Mouse (Mus musculus) layer of hippocampus, adult 2 months (tissue): ENCODE measurements around the gene Gm42674. TPM values are rescaled to one million over a fixed set of nuclear protein-coding genes. Genes with fewer than 3 reads are reported as not detected.
A peak's percentile ranks its signal among the peaks of the same experiment; 100 is the strongest.

Experiments used
- DNase-seq, 2 experiments: peaks; one replicate each; pipeline ENCODE4 v3.0.0; 2022; ENCODE audit warnings: low spot score in 2 of 2
- H3K27ac ChIP-seq: fragments of 200-600 bp; 2 replicates; pipeline ENCODE4 v1.8.1; 2022
- H3K4me3 ChIP-seq: fragments of 200-600 bp; 2 replicates; pipeline ENCODE4 v1.8.1; 2022; ENCODE audit warnings: mild to moderate bottlenecking
- CTCF ChIP-seq: fragments of 200-600 bp; conservative IDR thresholded peaks from 2 replicates; pipeline ENCODE4 v1.8.1; 2022; ENCODE audit warnings: antibody characterized with exemption, mild to moderate bottlenecking, moderate library complexity
- total RNA-seq, 2 experiments: library from RNA; stranded (reverse); gene quantifications; 2 replicates each; pipeline ENCODE4 v1.2.3; 2021

Gm42674 gene
- total RNA-seq, 2 experiments from 2014 or later = not detected

DNA sequence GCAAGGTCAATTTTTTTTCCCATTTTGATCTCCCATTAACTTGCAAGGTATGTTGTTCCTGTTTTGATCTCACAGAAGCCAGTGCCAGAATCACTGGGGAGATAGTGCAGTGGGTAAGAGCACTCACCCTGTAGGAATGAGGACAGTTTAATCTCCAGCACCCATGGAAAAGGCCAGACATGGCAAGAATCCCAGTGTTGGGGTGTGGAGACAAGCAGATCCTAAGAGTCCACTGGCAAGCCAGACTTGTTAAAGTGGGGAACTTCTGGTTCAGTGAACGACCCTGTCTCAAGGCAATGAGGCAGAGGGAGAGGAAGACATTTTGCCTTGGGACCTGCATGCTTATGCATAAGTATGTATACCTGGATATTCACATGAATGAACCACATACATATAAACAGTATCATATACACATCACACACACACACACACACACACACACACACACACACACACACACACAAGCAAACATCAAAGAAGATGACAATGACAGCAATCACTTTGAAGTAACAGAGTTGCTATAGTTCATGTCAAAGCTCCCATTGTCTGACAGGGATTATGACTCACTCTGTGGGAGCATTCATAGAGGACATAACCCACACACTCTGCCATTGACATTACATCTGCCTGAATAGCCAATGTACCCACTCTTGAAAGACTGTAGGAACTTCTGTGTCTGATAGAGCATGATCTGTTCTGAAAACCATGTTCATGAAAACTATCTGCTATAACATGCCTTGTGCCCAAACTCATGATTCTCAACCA, 37.0 kb downstream of the Gm42674 start:
- DNase-seq = no peak
- no peak for TF ChIP-seq CTCF
- no peak overlapping the region for H3K27ac ChIP-seq
- no peak overlapping the region for H3K4me3 ChIP-seq

DNA sequence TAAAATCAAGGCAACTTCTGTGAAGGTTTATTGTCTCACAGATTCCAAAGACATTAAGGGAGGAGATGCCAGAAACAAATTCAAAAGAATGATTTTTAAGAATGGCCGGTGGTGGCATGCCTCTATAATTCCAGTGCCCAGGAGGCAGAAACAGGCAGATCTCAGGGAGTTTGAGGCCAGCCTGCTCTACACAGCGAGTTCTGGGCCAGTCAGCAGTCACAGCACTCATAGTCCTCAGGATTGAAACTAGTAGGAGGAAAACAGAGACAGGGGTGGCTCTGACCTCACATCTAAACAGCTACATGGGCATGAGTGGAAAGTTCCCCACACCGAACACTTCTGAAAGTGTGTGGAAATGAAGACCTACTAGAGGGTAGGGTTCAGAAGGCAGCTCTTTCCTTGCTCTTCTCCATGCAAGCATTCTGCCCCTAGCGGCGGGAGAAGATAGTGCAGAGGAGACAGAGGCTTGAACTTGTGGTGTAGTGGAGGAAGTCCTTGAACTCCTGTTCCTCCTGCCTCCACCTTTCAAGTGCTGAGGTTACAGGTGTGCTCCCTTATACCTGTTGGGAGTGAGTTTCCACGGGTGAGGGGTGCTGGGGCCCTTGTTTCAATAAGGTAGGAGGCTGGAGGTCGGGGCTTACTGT, 37.9 kb downstream of the Gm42674 start:
- Histone ChIP-seq H3K27ac (no peak overlapping the region), H3K4me3 (no peak overlapping the region)
- DNase-seq = no peak
- peak; percentile 79 for TF ChIP-seq CTCF

- no peak overlapping the region for H3K27ac ChIP-seq
- H3K4me3 ChIP-seq = no peak overlapping the region
- no peak for DNase-seq
- no peak for TF ChIP-seq CTCF
Measured at GRCm38 (mm10) chr3:90640981-90641380, 39.3 kb downstream of the Gm42674 start.

DNA sequence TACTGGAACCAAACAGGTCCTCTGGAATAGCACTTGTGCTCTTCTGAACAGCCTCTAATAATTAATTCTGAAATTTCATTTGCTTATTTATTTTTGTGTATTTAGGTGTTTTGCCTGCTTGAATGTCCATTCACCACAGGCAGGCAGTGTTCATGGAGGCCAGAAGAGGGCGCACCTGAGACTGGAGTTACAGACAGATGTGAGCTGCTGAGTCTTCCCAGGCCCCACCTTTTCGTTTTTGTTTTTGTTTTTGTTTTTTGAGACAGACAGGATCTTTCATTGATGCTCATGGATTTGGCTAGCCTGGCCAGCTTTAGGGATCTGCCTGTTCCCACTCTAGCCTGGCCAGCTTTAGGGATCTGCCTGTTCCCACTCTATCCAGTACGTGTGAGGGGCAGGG, 42.5 kb downstream of the Gm42674 start:
- Histone ChIP-seq H3K4me3 (no peak overlapping the region), H3K27ac (no peak overlapping the region)
- peak in 1 of 2 experiments; percentile 18 for DNase-seq
- peak; percentile 81 for TF ChIP-seq CTCF

GRCm38 (mm10) chr3:90647291-90647690, 45.6 kb downstream of the Gm42674 start:
- no peak overlapping the region for H3K27ac ChIP-seq
- no peak for TF ChIP-seq CTCF
- no peak for DNase-seq
- H3K4me3 ChIP-seq = no peak overlapping the region

DNA sequence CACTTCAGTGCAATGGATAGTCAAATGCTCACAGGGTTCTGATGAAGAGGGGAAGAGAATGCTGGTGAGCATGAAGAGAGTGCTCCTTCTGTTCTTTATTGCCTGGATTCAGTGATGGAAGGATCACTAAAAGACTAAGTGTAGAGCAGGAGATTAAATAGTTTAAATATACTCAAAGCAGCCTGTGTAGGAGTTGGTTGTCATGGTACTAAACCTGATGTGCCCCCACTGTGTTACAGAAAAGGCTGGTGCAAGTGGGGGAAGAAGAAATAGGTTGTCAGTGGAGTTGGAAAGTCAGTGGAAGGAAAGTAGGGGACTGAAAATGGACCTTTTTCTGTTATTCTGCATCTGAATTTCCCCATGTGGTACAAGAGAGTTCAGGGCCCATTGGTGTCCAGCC, 47.3 kb downstream of the Gm42674 start:
- H3K27ac ChIP-seq = peak overlapping the region; percentile 72
- TF ChIP-seq CTCF = no peak
- DNase-seq = no peak
- no peak overlapping the region for H3K4me3 ChIP-seq

- Histone ChIP-seq H3K4me3 (no peak overlapping the region), H3K27ac (no peak overlapping the region)
- no peak for TF ChIP-seq CTCF
- no peak for DNase-seq
Measured at GRCm38 (mm10) chr3:90649832-90650231, 48.1 kb downstream of the Gm42674 start.

DNA sequence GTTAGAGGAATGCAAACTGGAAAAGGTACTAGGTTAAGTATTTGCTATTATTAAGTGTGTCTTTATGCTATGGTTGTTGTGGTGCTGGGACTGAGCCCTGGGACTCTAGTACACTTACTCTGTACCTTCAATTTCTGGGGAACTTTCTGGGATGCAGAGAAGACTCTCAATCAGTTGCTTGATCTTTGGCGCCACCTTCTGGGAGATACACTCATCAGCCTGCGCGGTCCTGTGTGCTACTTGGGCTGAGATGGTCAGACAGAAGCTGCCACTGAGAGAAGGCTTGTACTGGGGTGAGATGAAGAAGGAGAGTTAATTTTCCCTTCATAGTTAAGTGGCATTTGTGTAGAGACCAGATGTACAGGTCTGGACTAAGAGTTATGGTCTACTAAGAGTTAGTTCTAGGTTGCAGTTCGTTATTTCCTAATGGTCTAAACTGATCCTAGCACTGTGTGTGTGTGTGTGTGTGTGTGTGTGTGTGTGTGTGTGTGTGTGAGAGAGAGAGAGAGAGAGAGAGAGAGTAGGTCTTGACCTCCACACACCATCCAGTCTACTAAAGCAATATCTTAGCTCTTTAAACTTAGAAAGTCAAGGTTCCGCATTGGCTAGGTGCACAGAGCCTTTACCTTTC, 51.3 kb downstream of the Gm42674 start:
- peak; percentile 94 for TF ChIP-seq CTCF
- Histone ChIP-seq H3K4me3 (no peak overlapping the region), H3K27ac (no peak overlapping the region)
- peak; percentile 70 to 82 for DNase-seq

DNA sequence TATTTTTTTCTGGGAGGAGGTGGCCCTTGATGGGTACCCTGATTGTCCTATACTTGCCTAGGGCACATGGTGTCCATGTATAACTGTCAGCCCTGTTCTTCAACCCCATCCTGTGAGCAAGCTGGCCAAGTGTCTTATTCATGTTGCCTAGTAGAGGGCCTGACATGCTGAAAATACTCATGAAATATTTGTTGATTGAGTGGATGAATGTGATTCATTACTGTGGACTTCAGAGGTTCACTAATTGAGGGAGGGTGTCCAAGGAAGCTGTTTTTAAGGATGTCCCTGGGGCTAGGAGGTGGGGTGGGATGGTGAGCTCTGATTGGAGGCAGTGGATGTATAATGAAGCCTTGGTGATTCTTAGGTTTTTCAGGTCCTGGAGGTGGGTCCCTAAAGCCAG, 52.0 kb downstream of the Gm42674 start, which contains the start of gene S100a7a:
Gene S100a7a (plus strand): TSS at position 301 of the 400 bp plus-strand sequence.
- no peak within 1 kb of the TSS for H3K27ac ChIP-seq
- no peak within 1 kb of the TSS for H3K4me3 ChIP-seq
- TF ChIP-seq CTCF = no peak
- no peak for DNase-seq

Other genes starting within 250 kb of the Gm42674 start
- gene Slc27a3, start 212.0 kb upstream of the Gm42674 start, total RNA-seq = 10 to 100 TPM; 15.0 to 17.2 TPM
- gene Ints3, start 168.3 kb upstream of the Gm42674 start, total RNA-seq = 10 to 100 TPM; 74.1 to 75.4 TPM
- 1 to 10 TPM; 6.5 to 7.4 TPM for gene Npr1, start 136.0 kb upstream of the Gm42674 start, total RNA-seq
- 10 to 100 TPM; 85.4 to 88.0 TPM for gene Ilf2, start 125.8 kb upstream of the Gm42674 start, total RNA-seq
- gene Snapin, start 110.9 kb upstream of the Gm42674 start, total RNA-seq = 10 to 100 TPM; 53.4 to 54.5 TPM
- 100 to 1,000 TPM; 152 to 153 TPM for gene Chtop, start 92.4 kb upstream of the Gm42674 start, total RNA-seq
- 10 to 100 TPM; 89.9 to 92.1 TPM for gene S100a1, start 87.5 kb upstream of the Gm42674 start, total RNA-seq
- gene S100a13, start 87.5 kb upstream of the Gm42674 start, total RNA-seq = 10 to 100 TPM; 20.2 to 20.6 TPM
- under 1 TPM; 0.49 to 0.95 TPM for gene S100a14, start 75.0 kb upstream of the Gm42674 start, total RNA-seq
- 10 to 100 TPM; 79.0 to 82.8 TPM for gene S100a16, start 64.7 kb upstream of the Gm42674 start, total RNA-seq
- under 1 TPM; 0.64 to 0.79 TPM for gene S100a3, start 41.3 kb upstream of the Gm42674 start, total RNA-seq
- gene S100a2, start 11.7 kb upstream of the Gm42674 start, total RNA-seq = not detected
- gene S100a4, start 1.9 kb downstream of the Gm42674 start, total RNA-seq = 1 to 10 TPM; 3.4 to 5.7 TPM
- not detected for gene S100a5, start 6.6 kb downstream of the Gm42674 start, total RNA-seq
- 10 to 100 TPM; 18.4 to 21.8 TPM for gene S100a6, start 11.0 kb downstream of the Gm42674 start, total RNA-seq
- gene S100a7a, start 52.1 kb downstream of the Gm42674 start, total RNA-seq = under 1 TPM; 0.37 to 0.67 TPM
- not detected for gene S100a8, start 67.1 kb downstream of the Gm42674 start, total RNA-seq
- not detected for gene S100a9, start 93.8 kb downstream of the Gm42674 start, total RNA-seq
- gene Pglyrp4, start 125.0 kb downstream of the Gm42674 start, total RNA-seq = not detected
- gene Gm5849, start 176.0 kb downstream of the Gm42674 start, total RNA-seq = not detected